Mouse (Mus musculus): ENCODE measurements around the gene Gm28035.

Gm28035 gene

DNA sequence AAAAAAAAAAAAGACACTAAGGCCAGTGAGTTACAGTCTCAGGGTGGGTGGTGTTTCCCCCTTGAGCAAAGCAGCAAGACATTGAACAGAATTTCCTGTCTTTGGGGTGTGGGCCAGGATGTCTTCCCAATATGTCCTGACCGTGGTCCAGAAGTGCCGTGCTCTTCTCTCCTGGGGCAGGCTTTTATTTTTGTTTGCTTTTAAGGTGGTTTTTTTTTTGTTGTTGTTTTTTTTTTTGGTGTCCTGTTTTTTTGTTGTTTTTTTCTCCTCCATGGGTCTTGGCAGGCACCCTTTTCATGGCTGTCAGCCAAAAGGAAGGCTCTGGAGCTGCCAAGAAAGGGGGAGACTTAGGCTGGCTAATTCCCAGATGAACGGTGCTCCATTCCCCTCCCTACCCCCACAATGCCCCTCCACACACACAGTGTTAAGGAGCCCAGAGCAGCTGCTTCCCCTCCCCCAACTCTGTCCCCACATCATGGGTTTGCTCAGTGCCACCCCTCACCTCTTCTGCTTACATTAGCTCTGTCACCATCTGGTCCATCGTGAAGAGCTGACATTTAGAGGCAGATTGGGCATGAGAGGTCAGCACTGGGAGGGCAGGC, 22.6 kb downstream of the Gm28035 start:
- peak; percentile 73 for DNase-seq

DNA sequence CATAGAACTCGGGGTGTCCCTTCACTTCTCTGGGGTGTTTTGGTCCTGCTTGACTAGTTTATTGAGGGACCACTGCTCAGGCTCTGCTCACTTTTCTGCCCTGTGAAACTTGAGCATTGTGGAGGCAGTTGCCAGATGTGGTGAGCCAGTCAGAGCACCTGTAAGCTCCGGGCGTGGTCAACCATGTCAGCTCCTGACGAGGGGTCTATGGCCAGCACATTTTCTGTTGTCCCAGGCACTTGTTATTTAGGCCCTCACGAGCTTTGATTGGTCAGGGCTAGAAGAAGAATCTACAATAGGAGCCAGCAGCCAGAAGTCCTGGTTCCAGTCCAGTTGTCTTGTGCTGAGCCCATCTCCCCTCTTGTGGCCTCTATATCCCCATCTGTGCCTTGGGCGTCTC, 23.4 kb downstream of the Gm28035 start:
- DNase-seq = no peak

DNA sequence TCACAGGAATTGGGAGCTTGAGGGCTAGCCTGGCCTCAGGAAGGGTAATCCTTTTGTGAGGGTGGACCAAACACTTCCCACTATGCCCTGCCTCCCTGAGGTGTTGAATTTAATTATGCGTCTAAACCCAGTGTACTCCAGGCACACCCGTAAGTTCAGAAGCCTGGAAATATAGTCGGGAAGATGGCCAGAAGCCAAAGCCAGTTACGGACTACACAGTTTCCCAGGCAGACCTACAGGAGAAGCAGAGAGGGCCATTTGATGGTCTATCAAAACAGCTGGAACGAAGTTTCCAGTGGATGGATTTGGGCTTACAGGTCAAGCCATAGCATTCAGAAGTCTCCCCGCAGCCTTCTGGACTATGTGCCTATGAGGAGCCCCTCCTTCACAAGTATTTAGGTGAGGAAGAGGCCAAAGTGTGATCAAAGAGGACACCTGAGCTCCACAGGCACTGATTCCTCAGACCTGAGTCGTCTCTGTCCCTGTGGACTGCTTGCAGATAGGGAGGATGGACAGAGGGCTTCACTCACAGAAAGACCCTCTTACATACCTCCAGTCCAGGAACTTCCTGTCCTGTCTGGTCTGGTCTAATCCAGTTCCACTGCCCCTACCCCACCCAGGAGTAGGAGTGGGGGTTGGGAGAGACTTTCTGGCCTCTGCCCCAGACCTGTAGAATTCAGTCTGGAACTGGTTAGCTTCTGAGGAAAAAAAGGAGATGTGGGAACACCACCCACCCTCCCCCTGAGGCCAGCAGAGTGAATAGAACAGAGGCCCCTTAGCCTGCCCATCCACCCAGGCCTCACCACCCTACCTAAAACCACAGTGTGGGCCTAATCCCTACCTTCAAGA, 24.5 kb downstream of the Gm28035 start:
- peak; percentile 31 for DNase-seq

DNA sequence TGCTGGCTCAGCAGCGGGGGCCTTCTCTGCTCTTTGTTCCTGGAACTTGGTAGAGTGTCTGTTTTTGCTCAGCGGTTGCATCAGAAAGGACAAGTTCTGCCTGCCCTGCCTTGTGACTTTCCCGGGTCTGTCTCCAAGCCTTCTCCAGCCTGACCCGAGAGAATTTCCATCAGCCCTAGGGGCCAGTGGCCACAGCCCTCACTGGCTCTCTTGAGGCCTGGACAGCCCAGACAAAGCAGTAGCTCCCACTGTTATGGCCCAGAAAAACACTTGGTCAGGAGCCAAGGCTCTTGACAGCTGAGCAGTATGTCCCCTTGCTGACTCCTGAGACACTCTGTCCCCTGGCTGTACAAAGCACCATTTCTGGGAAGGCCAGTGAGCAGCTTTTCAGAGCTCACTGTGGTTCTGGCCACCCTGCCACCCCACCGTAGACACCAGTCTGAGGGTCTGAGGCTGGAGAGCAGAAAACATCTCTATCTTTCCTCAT, 25.4 kb downstream of the Gm28035 start, which contains the start of gene Phyhd1:
TSS of gene Phyhd1 (plus strand) at position 437 of the 487 bp plus-strand sequence.
- DNase-seq = peak; percentile 88

DNA sequence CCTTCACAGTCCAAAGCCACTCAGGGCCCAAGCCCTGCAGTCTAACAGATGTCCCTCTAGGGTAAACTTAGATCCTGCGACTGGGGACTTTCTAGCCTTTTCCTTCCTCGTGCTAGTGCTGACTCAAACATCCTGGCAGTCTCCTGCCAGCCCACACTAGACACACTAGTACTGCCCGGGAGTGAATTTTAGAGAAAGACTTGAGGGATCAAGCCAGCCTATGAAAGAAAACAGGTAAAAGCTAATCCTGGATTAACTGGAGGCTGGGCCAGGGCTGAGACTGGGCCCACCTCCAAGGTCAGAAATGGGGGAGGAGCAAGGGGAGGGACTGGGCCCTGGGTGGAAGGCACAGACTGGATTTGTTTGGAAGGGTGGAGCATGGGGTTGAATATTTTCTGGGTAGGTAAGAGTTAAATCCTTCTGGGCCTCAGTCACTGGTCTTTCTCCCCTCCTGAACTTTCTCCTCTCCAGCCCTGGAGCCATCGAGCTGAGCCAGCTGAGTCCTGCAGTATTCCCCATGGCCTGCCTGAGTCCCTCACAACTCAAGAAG, 26.1 kb downstream of the Gm28035 start:
- DNase-seq = peak; percentile 88

DNA sequence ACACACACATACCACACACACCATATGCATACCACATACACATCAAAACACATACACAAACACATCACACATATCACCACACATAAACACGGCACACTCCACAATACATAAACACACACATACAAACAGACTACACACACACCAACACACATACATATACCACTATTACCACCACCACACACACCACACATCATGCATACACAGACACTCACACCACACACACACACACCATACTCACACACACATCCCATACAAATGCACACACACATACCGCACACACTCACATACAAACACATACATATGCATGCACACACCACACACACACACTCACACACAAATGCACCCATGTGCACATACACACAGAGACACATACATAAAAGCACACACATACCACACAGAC, 27.1 kb downstream of the Gm28035 start:
- DNase-seq = no peak

DNA sequence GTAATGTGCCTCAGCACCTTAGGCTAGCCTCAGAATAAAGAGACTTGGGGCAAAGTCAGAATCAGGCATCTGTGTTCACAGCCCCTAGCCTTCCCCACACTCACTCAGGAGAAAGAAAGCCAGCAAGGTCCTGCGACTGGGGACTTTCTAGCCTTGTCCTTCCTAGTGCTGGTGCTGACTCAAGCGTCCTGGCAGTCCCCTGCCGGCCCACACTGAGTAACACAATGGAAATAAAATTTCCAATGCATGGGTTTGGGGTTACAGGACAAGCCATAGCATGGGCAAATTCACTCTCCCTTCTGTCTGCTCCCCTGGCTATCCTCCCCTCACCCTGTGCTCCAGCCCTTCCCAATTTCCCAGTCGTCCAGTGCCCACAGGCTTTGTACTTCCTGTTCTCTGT, 28.0 kb downstream of the Gm28035 start:
- DNase-seq = no peak

DNA sequence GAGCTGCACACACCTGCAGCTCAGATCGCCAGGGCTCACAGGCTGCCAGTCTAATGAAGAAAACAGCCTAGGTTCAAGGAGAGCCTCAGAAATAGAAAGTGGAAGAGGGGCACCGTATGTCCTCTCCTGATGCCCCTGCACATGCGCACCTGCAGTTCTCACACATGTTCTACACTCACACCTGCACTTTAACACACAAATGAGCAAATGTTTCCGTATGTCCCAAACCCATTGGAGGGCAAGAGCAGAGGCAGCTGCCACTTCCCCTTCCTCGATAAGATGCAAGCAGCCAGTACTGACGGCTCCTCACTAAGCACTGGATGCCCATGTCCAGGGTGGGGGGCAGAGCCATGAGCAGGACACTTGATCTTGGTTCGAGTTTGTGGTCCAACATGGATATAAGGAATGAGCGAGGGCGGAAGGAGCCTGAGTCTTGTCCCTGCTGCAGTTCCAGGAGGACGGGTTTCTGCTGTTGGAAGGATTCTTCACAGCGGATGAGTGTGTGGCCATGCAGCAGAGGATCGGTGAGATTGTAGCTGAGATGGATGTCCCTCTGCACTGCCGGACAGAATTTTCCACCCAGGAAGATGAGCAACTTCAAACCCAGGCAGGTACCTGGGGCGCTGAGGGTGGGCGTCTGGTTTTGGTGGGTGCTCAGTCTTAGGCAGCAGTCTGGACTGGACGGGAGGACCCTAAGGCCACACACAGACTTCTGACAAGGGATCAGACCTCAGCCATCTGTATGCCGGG, 29.0 kb downstream of the Gm28035 start:
- DNase-seq = no peak

DNA sequence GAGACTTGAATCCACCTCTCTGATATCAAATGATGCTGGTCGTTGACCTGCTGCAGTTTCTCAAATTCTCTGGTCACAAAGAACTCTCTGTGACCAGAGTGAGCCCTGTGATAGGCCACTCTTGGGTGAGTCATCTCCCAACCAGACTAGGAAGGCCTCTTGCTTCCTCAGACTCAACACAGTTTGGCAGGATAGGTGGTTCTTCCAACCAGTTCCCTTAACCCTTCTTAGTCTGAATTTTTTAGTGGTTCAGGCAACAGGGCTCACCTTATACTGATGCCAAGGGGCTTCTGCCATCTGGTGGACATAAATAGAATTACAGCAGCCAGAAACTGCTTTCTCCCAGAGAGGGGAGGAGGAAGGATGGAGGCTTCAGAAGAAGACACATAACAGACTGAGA, 29.8 kb downstream of the Gm28035 start:
- DNase-seq = peak; percentile 85

DNA sequence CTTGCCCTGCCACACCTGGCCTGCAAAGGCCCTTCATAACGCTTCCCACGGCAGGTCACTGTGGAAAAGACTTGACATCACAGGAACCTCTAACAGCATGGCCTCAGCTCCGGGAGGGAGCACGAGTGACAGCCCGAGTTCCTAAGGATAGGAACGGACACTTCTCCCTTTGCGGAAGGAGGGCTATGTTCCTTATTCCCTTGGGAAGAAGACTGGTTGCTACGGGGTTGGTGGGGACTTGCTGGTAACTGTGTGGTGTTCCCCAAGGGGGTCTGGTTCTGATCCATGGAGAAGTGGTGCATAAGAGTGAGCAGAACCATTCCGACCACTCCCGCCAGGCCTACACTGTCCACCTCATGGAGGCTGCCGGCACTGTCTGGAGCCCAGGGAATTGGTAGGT, 40.4 kb downstream of the Gm28035 start, which contains the start of gene Gm28038:
TSS of gene Gm28038 (plus strand) at position 301 of the 400 bp plus-strand sequence.
- DNase-seq = no peak

DNA sequence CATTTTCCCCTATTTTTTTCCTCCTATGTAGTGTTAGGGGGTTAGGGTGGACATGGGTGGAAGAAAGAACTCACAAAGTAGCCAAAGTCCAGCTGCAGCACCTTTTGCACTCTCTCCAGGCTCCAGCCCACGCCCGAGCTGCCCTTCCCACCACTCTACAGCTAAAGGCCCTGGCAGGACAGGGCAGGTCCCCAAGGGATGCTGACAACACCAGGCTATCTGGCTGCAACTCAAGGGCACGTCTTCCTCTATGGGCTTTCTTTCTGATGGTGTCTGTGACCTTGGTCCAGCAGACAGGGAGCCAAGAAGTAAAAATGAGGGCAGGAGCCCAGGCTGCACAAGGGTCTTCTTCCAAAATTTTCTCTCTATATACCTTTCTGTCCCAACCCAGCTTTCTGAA, 41.3 kb downstream of the Gm28035 start:
- DNase-seq = no peak

DNA sequence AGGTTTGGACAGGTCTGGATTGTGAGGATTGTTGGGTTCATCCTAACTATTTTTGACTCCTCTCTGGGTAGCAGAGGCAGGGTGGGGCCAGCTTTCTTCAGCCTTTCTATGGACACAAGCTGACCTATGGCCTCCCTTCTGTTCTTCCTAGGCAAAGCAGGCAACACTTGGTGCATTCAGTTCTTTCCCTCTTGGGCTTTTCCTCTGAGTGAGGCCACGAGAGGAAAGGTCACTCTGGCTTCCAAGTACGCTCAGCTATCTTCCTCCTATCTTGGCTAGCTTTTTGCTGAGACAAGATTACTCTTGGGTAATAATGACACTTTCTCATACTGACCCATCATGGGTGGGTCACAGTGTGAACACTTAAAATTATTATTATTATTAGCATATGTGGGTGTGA, 42.8 kb downstream of the Gm28035 start:
- no peak for DNase-seq

DNA sequence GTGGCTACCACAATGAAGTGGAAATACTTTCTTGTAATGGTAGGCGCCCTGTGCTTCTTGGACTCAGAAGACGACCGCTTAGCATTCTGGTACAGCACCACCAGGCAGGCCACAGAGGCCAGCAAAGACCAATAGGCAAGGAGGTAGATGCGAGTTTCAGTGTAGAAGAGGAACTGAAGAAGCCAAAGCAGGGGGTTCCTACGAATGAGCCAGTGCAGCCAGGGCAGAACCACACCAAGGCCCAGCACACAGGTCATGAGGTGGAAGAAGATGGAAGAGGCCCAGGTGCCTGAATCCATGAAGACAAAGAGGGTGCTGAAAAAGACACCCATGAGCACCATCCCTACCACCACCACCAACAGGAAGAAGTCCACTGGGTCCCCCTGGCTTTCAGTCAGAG, 44.6 kb downstream of the Gm28035 start:
- no peak for DNase-seq

DNA sequence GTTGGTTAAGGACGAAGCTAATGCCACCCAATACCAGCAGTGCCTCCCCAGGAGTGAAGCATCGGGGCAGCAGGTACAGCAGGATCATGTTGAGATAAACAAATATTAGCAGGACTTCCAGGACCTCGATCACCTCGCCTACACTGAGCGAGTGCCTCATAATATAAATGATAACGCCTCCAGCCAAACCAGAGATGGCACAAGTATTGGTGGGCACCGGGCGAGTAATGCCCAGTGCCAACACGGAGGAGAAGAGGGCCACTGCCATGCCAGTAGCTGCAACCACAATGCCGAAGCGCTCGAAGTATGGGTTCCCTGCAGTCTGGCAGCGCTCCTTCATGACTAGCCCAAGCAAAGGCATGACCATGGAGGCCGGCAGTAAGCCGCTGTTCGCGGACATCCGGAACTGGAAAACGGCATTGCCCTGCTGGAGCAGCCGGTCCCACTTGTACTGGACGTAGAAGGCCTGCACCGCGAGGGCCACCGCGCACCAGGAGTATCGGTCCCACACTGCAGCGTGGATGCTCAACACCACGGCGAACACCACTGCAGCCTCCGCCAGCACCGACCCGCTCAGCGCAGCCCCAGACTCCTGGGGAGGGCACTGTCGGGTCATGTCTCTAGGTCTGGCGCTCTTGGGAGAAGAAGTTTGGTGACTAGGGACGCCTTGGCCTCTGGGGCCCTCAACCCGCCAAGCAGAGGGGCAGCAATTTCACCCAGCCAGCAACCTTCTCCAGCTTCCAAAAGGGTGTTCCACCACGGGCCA, 45.2 kb downstream of the Gm28035 start:
- DNase-seq = no peak

DNA sequence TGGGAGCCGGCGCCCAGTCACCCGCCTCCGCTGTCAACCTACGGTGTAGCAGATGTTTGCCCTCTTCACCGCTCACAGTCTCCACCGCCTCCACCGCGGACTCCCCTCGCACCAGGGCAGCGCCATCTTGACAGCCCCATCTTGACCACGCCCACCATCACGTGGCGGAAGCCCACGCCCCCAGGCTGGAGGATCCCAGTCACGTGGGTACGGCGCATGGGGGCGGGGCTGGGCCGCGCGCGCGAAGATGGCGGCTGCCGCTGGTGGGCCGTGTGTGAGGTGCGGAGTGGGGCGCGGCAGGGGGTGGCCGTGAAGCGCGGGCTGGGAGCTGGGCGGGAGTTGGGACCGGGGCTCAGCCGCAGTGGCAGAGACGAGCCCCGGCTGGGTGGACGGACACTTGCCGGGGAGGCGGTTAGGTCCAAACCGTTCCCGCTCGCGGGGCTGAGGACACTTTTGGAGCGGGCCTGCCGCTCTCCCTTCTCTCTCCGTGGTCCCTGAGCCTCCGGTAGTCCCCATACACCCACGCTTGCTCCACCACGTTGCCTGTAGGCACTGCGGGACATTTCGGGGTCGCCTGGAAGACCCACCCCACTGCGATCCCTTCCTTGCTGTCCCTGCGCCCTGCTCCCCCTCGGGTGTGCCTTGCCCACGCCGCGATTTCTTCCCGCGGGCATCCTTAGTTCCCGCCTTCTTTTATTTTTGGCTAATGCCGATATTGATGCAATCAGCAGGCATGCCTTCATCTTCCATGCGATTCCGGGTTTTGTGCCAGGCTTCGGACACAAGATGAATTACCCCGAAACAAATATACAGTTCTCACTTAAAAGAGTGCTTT, 46.0 kb downstream of the Gm28035 start, which contains the start of the genes Dolk and Nup188:
TSS of gene Dolk (minus strand) at position 143 of the 835 bp plus-strand sequence.
TSS of gene Nup188 (plus strand) at position 206 of the 835 bp plus-strand sequence.
- DNase-seq = peak; percentile 98

DNA sequence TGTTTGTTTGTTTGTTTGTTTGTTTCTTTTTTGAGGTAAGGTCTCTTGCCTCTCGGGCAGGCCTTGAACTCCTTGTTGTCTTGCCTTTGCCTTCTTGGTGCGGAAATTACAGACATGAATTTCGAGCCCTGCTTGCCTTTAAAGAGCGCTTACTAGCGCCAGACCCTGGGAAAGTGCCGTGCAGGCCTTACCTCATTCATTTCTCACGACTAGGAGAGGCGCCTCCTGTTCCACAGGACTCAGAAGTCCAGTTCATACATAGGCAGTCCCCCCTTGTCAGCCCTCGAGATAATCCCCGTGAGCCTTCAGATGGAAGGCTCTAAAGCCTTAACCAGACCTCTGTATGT, 46.6 kb downstream of the Gm28035 start:
- DNase-seq = no peak

DNA sequence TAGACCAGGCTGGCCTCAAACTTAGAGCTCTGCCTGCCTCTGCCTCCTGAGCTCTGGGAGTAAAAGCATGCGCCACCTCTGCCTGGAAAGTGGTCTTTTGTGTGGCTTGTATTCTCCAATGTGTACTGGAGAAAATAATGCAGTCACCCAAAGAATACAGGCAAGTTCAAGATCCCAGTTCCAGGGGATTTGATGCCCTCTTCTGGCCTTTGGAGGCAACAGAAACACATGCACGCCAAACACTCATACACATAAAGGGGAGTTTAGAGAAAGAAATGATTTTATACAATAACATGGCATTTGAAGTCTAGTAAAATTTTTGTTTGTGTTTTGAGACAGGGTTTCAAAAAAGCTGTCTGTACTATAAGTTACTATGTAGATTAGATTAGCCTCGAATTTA, 59.2 kb downstream of the Gm28035 start:
- DNase-seq = no peak

DNA sequence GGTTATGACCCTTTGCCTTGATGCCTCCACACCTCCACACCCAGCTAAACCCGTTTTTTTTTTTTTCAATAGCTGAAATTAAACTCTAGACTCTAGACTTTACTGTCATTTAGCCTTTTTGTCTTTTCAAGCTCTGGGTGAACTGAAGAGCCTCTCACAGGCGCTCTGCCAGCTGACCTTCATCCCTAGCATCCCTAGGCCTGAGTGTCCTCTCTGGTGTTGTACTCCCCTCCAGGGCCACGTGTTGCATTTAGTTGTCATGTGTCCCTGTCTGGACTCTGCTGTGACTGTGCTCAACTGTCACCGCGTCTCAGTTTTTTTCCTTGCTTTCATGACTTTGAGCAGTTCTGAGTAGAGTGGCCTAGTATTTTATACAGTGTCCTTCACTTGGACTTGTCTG, 59.6 kb downstream of the Gm28035 start:
- no peak for DNase-seq

DNA sequence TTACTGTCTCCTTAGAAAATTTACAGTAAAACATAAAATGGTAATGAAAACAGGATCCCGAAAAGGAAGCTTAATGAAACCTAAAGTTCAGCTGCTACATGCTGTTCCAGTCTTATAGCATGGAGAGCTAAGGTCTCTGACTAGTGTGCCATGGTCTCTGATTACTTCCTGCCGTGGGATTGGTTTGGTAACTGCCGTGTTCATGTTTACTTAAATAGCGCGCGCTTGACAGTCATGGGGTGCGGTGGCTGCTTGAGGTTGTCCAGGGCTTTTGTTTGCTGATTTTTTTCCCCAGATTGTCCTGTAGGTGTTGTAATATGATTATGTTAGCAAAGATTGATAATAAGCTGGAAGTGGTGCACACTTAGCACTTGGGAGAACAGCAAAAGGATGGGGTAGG, 65.7 kb downstream of the Gm28035 start:
- DNase-seq = no peak

DNA sequence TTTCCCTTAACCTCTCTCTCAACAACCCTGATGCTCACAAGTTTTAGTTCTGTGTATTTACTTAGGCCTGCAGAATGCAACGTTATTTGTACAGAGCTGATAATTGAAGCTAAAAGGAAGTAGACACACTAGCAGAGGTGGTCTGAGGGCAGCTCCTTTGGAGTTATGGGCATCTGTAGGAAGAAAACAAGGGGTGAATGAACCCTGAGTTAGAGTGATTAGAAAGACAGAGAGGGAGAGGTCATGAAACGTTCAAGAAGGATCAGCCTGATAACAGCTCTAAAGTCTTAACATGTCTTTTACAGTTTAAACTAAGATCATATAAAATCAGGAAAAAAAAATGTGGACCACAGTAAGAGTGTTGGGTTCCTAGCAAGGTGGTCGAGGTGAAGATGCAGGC, 69.0 kb downstream of the Gm28035 start:
- DNase-seq = no peak

DNA sequence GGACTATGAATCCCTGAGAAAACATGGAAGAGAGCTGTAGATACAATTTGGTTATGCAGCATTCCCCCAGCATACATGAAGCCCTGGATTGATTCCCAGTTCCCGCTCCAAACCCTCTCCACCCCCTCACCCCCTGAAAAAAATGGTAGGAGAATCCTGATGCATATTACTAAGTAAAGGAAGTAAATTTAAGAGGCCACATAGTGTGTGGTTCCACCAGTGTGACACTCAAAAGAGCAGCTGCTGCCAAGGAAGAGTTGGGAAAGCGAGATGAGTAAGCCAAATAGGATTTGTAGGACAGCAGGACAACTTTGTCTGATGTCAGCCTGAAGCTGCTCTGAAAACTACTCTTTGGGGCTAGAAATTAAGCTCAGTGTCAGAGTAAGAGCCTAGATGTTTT, 71.1 kb downstream of the Gm28035 start:
- DNase-seq = no peak
